Mouse (Mus musculus) midbrain, embryonic 11.5 days (tissue): ENCODE results near the gene Atp5f1. TPM values are rescaled to one million over a fixed set of nuclear protein-coding genes. Genes with fewer than 3 reads are reported as not detected.
"Not testable (repeated sequence)": the region's sequence is repeated elsewhere in the genome, so short reads cannot be mapped to it uniquely, and the experiment has no call there.

Experiments used
- ATAC-seq: fragments of 200-750 bp; cut with Nextera tagmentation; 2 replicates; pipeline ENCODE4 v1.8.0; 2017; ENCODE audit warnings: moderate TSS enrichment, moderate library complexity; ENCODE audit not compliant: low FRiP score
- DNase-seq: peaks from one replicate; pipeline ENCODE4 v3.0.0; 2015; ENCODE audit warnings: low spot score; ENCODE audit errors: missing footprints
- H3K27ac ChIP-seq: fragments of 300-500 bp; sonication (generic); 2 replicates; pipeline ENCODE4 v1.5.1; 2014; ENCODE audit warnings: low read depth, low read length
- H3K27me3 ChIP-seq: fragments of 300-500 bp; sonication (generic); 2 replicates; pipeline ENCODE4 v1.6.1; 2014; ENCODE audit warnings: mild to moderate bottlenecking, low read length, moderate library complexity, mixed read lengths; ENCODE audit not compliant: control insufficient read depth, insufficient read depth
- H3K36me3 ChIP-seq: fragments of 300-500 bp; sonication (generic); 2 replicates; pipeline ENCODE4 v1.6.1; 2014; ENCODE audit warnings: mild to moderate bottlenecking, low read length, moderate library complexity, mixed read lengths; ENCODE audit not compliant: control insufficient read depth, insufficient read depth
- H3K4me1 ChIP-seq: fragments of 300-500 bp; sonication (generic); 2 replicates; pipeline ENCODE4 v1.6.1; 2014; ENCODE audit warnings: low read length; ENCODE audit not compliant: control insufficient read depth, insufficient read depth
- H3K4me2 ChIP-seq: fragments of 300-500 bp; sonication (generic); 2 replicates; pipeline ENCODE4 v1.6.1; 2014; ENCODE audit warnings: mild to moderate bottlenecking, moderate library complexity
- H3K4me3 ChIP-seq: fragments of 300-500 bp; sonication (generic); 2 replicates; pipeline ENCODE4 v1.5.1; 2014; ENCODE audit warnings: low read depth, low read length
- H3K9ac ChIP-seq: fragments of 300-500 bp; sonication (generic); 2 replicates; pipeline ENCODE4 v1.6.1; 2014; ENCODE audit warnings: low read length
- H3K9me3 ChIP-seq: fragments of 300-500 bp; sonication (generic); 2 replicates; pipeline ENCODE4 v1.6.1; 2016; ENCODE audit warnings: low read length; ENCODE audit not compliant: control insufficient read depth
- WGBS: fragments of 180-500 bp; shearing (Covaris S2); extraction: QIAGEN DNeasy Blood & Tissue Kit; methylation state at CpG from one replicate; pipeline ENCODE4 v1.1.7; 2014; 5-methylcytosine and 5-hydroxymethylcytosine counted together
- polyA plus RNA-seq: library from polyadenylated mRNA; unstranded; fragments of >200 nt; fragmentation: Nextera tagmentation; extraction: Ambion mirVana; gene quantifications from 2 replicates; pipeline ENCODE4 v1.2.1, GENCODE M21; 2014

Atp5f1 gene
- polyA plus RNA-seq, 1 experiment from 2014 or later: 581 TPM

- no peak overlapping the region for H3K9ac ChIP-seq
- no peaks in the 10 kb centered on the region for H3K9me3 ChIP-seq
- H3K4me1 ChIP-seq: no peaks in the 10 kb centered on the region
- H3K4me3 ChIP-seq: no peak overlapping the region
- H3K36me3 ChIP-seq: no peaks in the 10 kb centered on the region
- H3K27me3 ChIP-seq: no peaks in the 10 kb centered on the region
- WGBS: 82% methylated on average over 2 of the region's 2 CpGs
- no peak for DNase-seq
- H3K4me2 ChIP-seq: no peak overlapping the region
- ATAC-seq: no peak
- H3K27ac ChIP-seq: no peak overlapping the region
Observed at GRCm38 (mm10) chr3:105921959-105922358, 37.9 kb downstream of the Atp5f1 start.

- H3K9ac ChIP-seq, H3K4me2 ChIP-seq, H3K4me1 ChIP-seq, H3K36me3 ChIP-seq, H3K27me3 ChIP-seq, H3K27ac ChIP-seq, ATAC-seq, DNase-seq, H3K9me3 ChIP-seq, H3K4me3 ChIP-seq: not testable (repeated sequence)
Observed at GRCm38 (mm10) chr3:105920743-105921142, 39.2 kb downstream of the Atp5f1 start.

- no peak for ATAC-seq
- no peak overlapping the region for H3K9ac ChIP-seq
- no peaks in the 10 kb centered on the region for H3K4me1 ChIP-seq
- H3K36me3 ChIP-seq: no peaks in the 10 kb centered on the region
- H3K27me3 ChIP-seq: no peaks in the 10 kb centered on the region
- no peak overlapping the region for H3K4me2 ChIP-seq
- peak; percentile 60 for DNase-seq
- H3K9me3 ChIP-seq: no peaks in the 10 kb centered on the region
- WGBS: 85% methylated on average over 3 of the region's 3 CpGs
- H3K4me3 ChIP-seq: no peak overlapping the region
- no peak overlapping the region for H3K27ac ChIP-seq
Observed at GRCm38 (mm10) chr3:105918355-105918745, 41.5 kb downstream of the Atp5f1 start.

GRCm38 (mm10) chr3:105917656-105918354 lies 42.1 kb downstream of the Atp5f1 start:
- Histone ChIP-seq H3K27ac (no peak overlapping the region), H3K9me3 (no peaks in the 10 kb centered on the region), H3K4me1 (no peaks in the 10 kb centered on the region), H3K4me3 (no peak overlapping the region), H3K36me3 (no peaks in the 10 kb centered on the region), H3K4me2 (no peak overlapping the region), H3K9ac (no peak overlapping the region), H3K27me3 (no peaks in the 10 kb centered on the region)
- DNase-seq: peak; percentile 78
- no peak for ATAC-seq
- WGBS: 65% methylated on average over 10 of the region's 10 CpGs

- H3K27ac ChIP-seq, ATAC-seq, H3K27me3 ChIP-seq, H3K9ac ChIP-seq, H3K4me2 ChIP-seq, H3K36me3 ChIP-seq, DNase-seq, H3K9me3 ChIP-seq, H3K4me1 ChIP-seq, H3K4me3 ChIP-seq: not testable (repeated sequence)
Observed at GRCm38 (mm10) chr3:105916455-105916854, 43.4 kb downstream of the Atp5f1 start.

GRCm38 (mm10) chr3:105915281-105915680 lies 44.6 kb downstream of the Atp5f1 start:
- no peaks in the 10 kb centered on the region for H3K36me3 ChIP-seq
- 55% methylated on average over 1 of the region's 1 CpGs for WGBS
- no peak overlapping the region for H3K9ac ChIP-seq
- peak; percentile 60 for DNase-seq
- H3K27me3 ChIP-seq: no peaks in the 10 kb centered on the region
- H3K4me2 ChIP-seq: no peak overlapping the region
- H3K9me3 ChIP-seq: no peaks in the 10 kb centered on the region
- H3K4me1 ChIP-seq: no peaks in the 10 kb centered on the region
- ATAC-seq: no peak
- H3K27ac ChIP-seq: no peak overlapping the region
- H3K4me3 ChIP-seq: no peak overlapping the region

GRCm38 (mm10) chr3:105913839-105914681 lies 45.8 kb downstream of the Atp5f1 start:
- no peak overlapping the region for H3K4me2 ChIP-seq
- no peaks in the 10 kb centered on the region for H3K27me3 ChIP-seq
- ATAC-seq: no peak

GRCm38 (mm10) chr3:105912097-105912880 lies 47.6 kb downstream of the Atp5f1 start:
- Histone ChIP-seq H3K27me3 (no peaks in the 10 kb centered on the region), H3K9ac (no peak overlapping the region), H3K4me2 (no peak overlapping the region), H3K27ac (no peak overlapping the region), H3K36me3 (no peaks in the 10 kb centered on the region), H3K4me1 (no peaks in the 10 kb centered on the region), H3K4me3 (no peak overlapping the region), H3K9me3 (no peaks in the 10 kb centered on the region)
- no peak for ATAC-seq
- WGBS: 85% methylated on average over 9 of the region's 9 CpGs
- peak; percentile 26 for DNase-seq

More at GRCm38 (mm10) chr3:105913839-105914681, 45.8 kb downstream of the Atp5f1 start:
- Histone ChIP-seq H3K27ac (no peak overlapping the region), H3K36me3 (no peaks in the 10 kb centered on the region), H3K9me3 (no peaks in the 10 kb centered on the region), H3K9ac (no peak overlapping the region), H3K4me3 (no peak overlapping the region), H3K4me1 (no peaks in the 10 kb centered on the region)
- peak; percentile 67 for DNase-seq
- WGBS: 79% methylated on average over 10 of the region's 10 CpGs
